Mouse (Mus musculus): ENCODE measurements around the gene Rpl10a.

GRCm38 (mm10) chr17:28347327-28347726 is 19.1 kb downstream of the Rpl10a start:
- TF ChIP-seq GATA1 (IDR thresholded peaks at IDR 0.05; ENCODE audit: low read depth, low read length) (no peak), E2F4 (IDR thresholded peaks at IDR 0.05; ENCODE audit: borderline replicate concordance, low read depth, low read length) (no peak), SMC3 (IDR thresholded peaks at IDR 0.05; ENCODE audit: low read depth, low read length) (no peak), POLR2A (IDR thresholded peaks at IDR 0.05; ENCODE audit: control insufficient read depth in 1 of 2, insufficient read depth in 1 of 2, low read depth in 1 of 2, low read length in 2 of 2, poor library complexity in 1 of 2) (no peak), RAD21 (IDR thresholded peaks at IDR 0.05; ENCODE audit: low read depth, low read length) (no peak), POLR2AphosphoS5 (IDR thresholded peaks at IDR 0.05; ENCODE audit: borderline replicate concordance, low read depth, low read length) (no peak), CTCF (IDR thresholded peaks at IDR 0.05 in 2 of 3, conservative IDR thresholded peaks at IDR 0.05 in 1 of 3; ENCODE audit: control insufficient read depth in 1 of 3, insufficient read depth in 1 of 3, low read depth in 2 of 3, low read length in 3 of 3, poor library complexity in 1 of 3, severe bottlenecking in 1 of 3) (no peak), CHD2 (IDR thresholded peaks at IDR 0.05; ENCODE audit: low read length) (no peak), TCF12 (IDR thresholded peaks at IDR 0.05; ENCODE audit: low read depth, low read length) (no peak), RCOR1 (IDR thresholded peaks at IDR 0.05; ENCODE audit: low read depth, low read length) (no peak), EP300 (IDR thresholded peaks at IDR 0.05; ENCODE audit: low read depth in 1 of 2, low read length in 2 of 2) (no peak), BHLHE40 (IDR thresholded peaks at IDR 0.05; ENCODE audit: borderline replicate concordance, low read depth, low read length) (no peak)
